Mouse (Mus musculus) hindbrain, postnatal 0 days (tissue): ENCODE results near the gene Tbx6. TPM values are rescaled to one million over a fixed set of nuclear protein-coding genes. Genes with fewer than 3 reads are reported as not detected.

ENCODE experiments used
- ATAC-seq: fragments of 200-750 bp; cut with Nextera tagmentation; 2 replicates; pipeline ENCODE4 v1.8.0; 2017; ENCODE audit warnings: mild to moderate bottlenecking, moderate TSS enrichment, moderate library complexity
- DNase-seq: peaks from one replicate; pipeline ENCODE4 v3.0.0-alpha.2; 2015; ENCODE audit warnings: low spot score
- H3K27ac ChIP-seq: fragments of 300-500 bp; sonication (generic); 2 replicates; pipeline ENCODE4 v1.5.1; 2014; ENCODE audit warnings: mild to moderate bottlenecking
- H3K27me3 ChIP-seq: fragments of 300-500 bp; sonication (generic); 2 replicates; pipeline ENCODE4 v1.6.1; 2014; ENCODE audit warnings: low read length, mixed read lengths; ENCODE audit not compliant: insufficient read depth
- H3K36me3 ChIP-seq: fragments of 300-500 bp; sonication (generic); 2 replicates; pipeline ENCODE4 v1.6.1; 2014; ENCODE audit warnings: low read length, mixed read lengths; ENCODE audit not compliant: insufficient read depth
- H3K4me1 ChIP-seq: fragments of 300-500 bp; sonication (generic); 2 replicates; pipeline ENCODE4 v1.6.1; 2014; ENCODE audit warnings: antibody characterized with exemption, low read length, mixed read lengths; ENCODE audit not compliant: insufficient read depth
- H3K4me2 ChIP-seq: fragments of 300-500 bp; sonication (generic); 2 replicates; pipeline ENCODE4 v1.6.1; 2014; ENCODE audit warnings: low read depth, mild to moderate bottlenecking, low read length, moderate library complexity, mixed read lengths
- H3K4me3 ChIP-seq: fragments of 300-500 bp; sonication (generic); 2 replicates; pipeline ENCODE4 v1.5.1; 2014; ENCODE audit warnings: low read length
- H3K9ac ChIP-seq: fragments of 300-500 bp; sonication (generic); replicated peaks from 2 replicates; pipeline ENCODE4 v1.6.1; 2014; ENCODE audit warnings: mild to moderate bottlenecking, low read length, moderate library complexity, mixed read lengths
- H3K9me3 ChIP-seq: fragments of 300-500 bp; sonication (generic); 2 replicates; pipeline ENCODE4 v1.6.1; 2016; ENCODE audit warnings: low read length, mixed read lengths
- CTCF ChIP-seq: IDR thresholded peaks from 2 replicates; pipeline ENCODE4 v1.5.1; 2016; ENCODE audit warnings: antibody characterized with exemption, control low read depth, low read depth
- WGBS: fragments of 180-500 bp; shearing (Covaris S2); extraction: QIAGEN DNeasy Blood & Tissue Kit; methylation state at CpG from one replicate; pipeline ENCODE4 v1.1.7; 2014; 5-methylcytosine and 5-hydroxymethylcytosine counted together
- polyA plus RNA-seq: library from polyadenylated mRNA; unstranded; fragments of >200 nt; fragmentation: Nextera tagmentation; extraction: Ambion mirVana; gene quantifications from 2 replicates; pipeline ENCODE4 v1.2.1, GENCODE M21; 2015
- total RNA-seq: library from RNA; depleted of rRNA; stranded (reverse); fragments of >200 nt; gene quantifications from 2 replicates; pipeline ENCODE4 v1.2.3, GENCODE M21; 2014

Gene Tbx6
- total and polyA plus RNA-seq, 2 experiments from 2014 or later, result 0.16 to 0.29 TPM

GRCm38 (mm10) chr7:126759050-126759671, 22.1 kb upstream of the Tbx6 start, which contains the start of gene Mapk3:
Gene Mapk3, plus strand, starts transcription at chr7:126759601.
- Histone ChIP-seq H3K4me3 (peak within 1 kb of the TSS; percentile 73), H3K27ac (peak within 1 kb of the TSS; percentile 89), H3K4me2 (peak within 1 kb of the TSS; percentile 98), H3K27me3 (no peaks in the 10 kb centered on the region), H3K4me1 (peaks cover 24% of the 10 kb centered on the region), H3K9me3 (no peaks in the 10 kb centered on the region), H3K9ac (peak within 1 kb of the TSS; percentile 80), H3K36me3 (peaks cover 4% of the 10 kb centered on the region; the same call in 1 of the 2 replicates)
- peak; percentile 78 for ATAC-seq
- DNase-seq, result peak; percentile 95
- WGBS, result 2% methylated on average over 35 of the region's 38 CpGs
- peak; percentile 78 for TF ChIP-seq CTCF

GRCm38 (mm10) chr7:126759672-126760390, 21.5 kb upstream of the Tbx6 start:
- no peak for TF ChIP-seq CTCF
- no peaks in the 10 kb centered on the region for H3K27me3 ChIP-seq
- H3K4me3 ChIP-seq, result peak overlapping the region; percentile 73
- ATAC-seq (peak; percentile 41), DNase-seq (no peak)
- peak overlapping the region; percentile 98 for H3K4me2 ChIP-seq
- WGBS, result 1% methylated on average over 23 of the region's 24 CpGs
- H3K9ac ChIP-seq, result peak overlapping the region; percentile 80
- no peaks in the 10 kb centered on the region for H3K9me3 ChIP-seq
- peaks cover 11% of the 10 kb centered on the region for H3K36me3 ChIP-seq
- H3K4me1 ChIP-seq, result peaks cover 24% of the 10 kb centered on the region
- H3K27ac ChIP-seq, result peak overlapping the region; percentile 89

GRCm38 (mm10) chr7:126760391-126760802, 20.9 kb upstream of the Tbx6 start:
- H3K36me3 ChIP-seq, result peaks cover 16% of the 10 kb centered on the region
- peak overlapping the region; percentile 73 for H3K4me3 ChIP-seq
- H3K9ac ChIP-seq, result peak overlapping the region; percentile 80
- H3K27me3 ChIP-seq, result no peaks in the 10 kb centered on the region
- peak overlapping the region; percentile 98 for H3K4me2 ChIP-seq
- ATAC-seq (peak; percentile 61), DNase-seq (peak; percentile 77)
- no peaks in the 10 kb centered on the region for H3K9me3 ChIP-seq
- no peak for TF ChIP-seq CTCF
- peaks cover 24% of the 10 kb centered on the region for H3K4me1 ChIP-seq
- 10% methylated on average over 3 of the region's 3 CpGs for WGBS
- H3K27ac ChIP-seq, result peak overlapping the region; percentile 89

GRCm38 (mm10) chr7:126760956-126761355, 20.3 kb upstream of the Tbx6 start:
- ATAC-seq (no peak), DNase-seq (no peak)
- H3K4me1 ChIP-seq, result peaks cover 24% of the 10 kb centered on the region
- no peaks in the 10 kb centered on the region for H3K27me3 ChIP-seq
- H3K27ac ChIP-seq, result peak overlapping the region; percentile 89
- 56% methylated on average over 4 of the region's 4 CpGs for WGBS
- no peak for TF ChIP-seq CTCF
- H3K4me3 ChIP-seq, result 0 out of 2 replicates have a peak overlapping the region, but pooled peaks have one; percentile 73
- no peaks in the 10 kb centered on the region for H3K9me3 ChIP-seq
- no peak overlapping the region for H3K9ac ChIP-seq
- peak overlapping the region; percentile 98 for H3K4me2 ChIP-seq
- peaks cover 22% of the 10 kb centered on the region for H3K36me3 ChIP-seq

GRCm38 (mm10) chr7:126761529-126762067, 19.7 kb upstream of the Tbx6 start:
- Histone ChIP-seq H3K9me3 (no peaks in the 10 kb centered on the region), H3K27ac (peak overlapping the region; percentile 89; the same call in 1 of the 2 replicates), H3K9ac (no peak overlapping the region), H3K4me3 (no peak overlapping the region), H3K27me3 (no peaks in the 10 kb centered on the region), H3K4me2 (peak overlapping the region; percentile 98; the same call in 1 of the 2 replicates), H3K4me1 (peaks cover 24% of the 10 kb centered on the region), H3K36me3 (peaks cover 28% of the 10 kb centered on the region)
- DNase-seq (no peak), ATAC-seq (no peak)
- 71% methylated on average over 6 of the region's 6 CpGs for WGBS
- TF ChIP-seq CTCF, result no peak

- Histone ChIP-seq H3K9ac (0 out of 2 replicates have a peak overlapping the region, but pooled peaks have one; percentile 25), H3K36me3 (peaks cover 34% of the 10 kb centered on the region), H3K27ac (peak overlapping the region; percentile 22; the same call in 1 of the 2 replicates), H3K4me2 (peak overlapping the region; percentile 36), H3K4me3 (no peak overlapping the region), H3K4me1 (peaks cover 24% of the 10 kb centered on the region), H3K9me3 (no peaks in the 10 kb centered on the region), H3K27me3 (no peaks in the 10 kb centered on the region)
- no peak for TF ChIP-seq CTCF
- 52% methylated on average over 17 of the region's 17 CpGs for WGBS
- ATAC-seq (no peak), DNase-seq (no peak)
Measured at GRCm38 (mm10) chr7:126762471-126763008, 18.7 kb upstream of the Tbx6 start.
